Comparison of ENCODE assay signal across 9 mouse cellular contexts in genomic region chr3:135486351-135486750, GRCm38 (mm10). TPM values are rescaled to one million over a fixed set of nuclear protein-coding genes. Genes with fewer than 3 reads are reported as not detected.
A peak's percentile ranks its signal among the peaks of the same experiment; 100 is the strongest.
DNase-seq lines count a peak whose midpoint lies in the region; ATAC-seq lines count a peak whose summit lies in the region.
"Had no signal": no experiment of that assay in that cellular context is flagged by ENCODE, and none has a peak within 500 bp of the region (broad histone marks: within the 10 kb centered on the region; RNA-seq: fewer than 3 reads in every experiment).

No protein-coding gene starts in this region.

- H3K4me1 ChIP-seq in lung, embryonic 16.5 days (replicated peaks; ENCODE audit: control insufficient read depth, insufficient read depth, low read length) = peaks cover 3% of the 10 kb centered on the region; the same call in 1 of the 2 replicates
- H3K4me1 ChIP-seq in embryonic facial prominence, embryonic 14.5 days (ENCODE audit: control insufficient read depth, insufficient read depth, low read length) = no peaks in the 10 kb centered on the region; the same call in 1 of the 2 replicates
- H3K4me1 ChIP-seq in limb, embryonic 11.5 days (ENCODE audit: control insufficient read depth, insufficient read depth, low read length) = no peaks in the 10 kb centered on the region
- no peaks in the 10 kb centered on the region for H3K4me1 ChIP-seq in neural tube, embryonic 14.5 days (ENCODE audit: control insufficient read depth, insufficient read depth, low read length)

- H3K4me2 ChIP-seq in lung, embryonic 16.5 days (ENCODE audit: low read depth, low read length) = peak overlapping the region; percentile 99
- peak overlapping the region; percentile 97 for H3K4me2 ChIP-seq in embryonic facial prominence, embryonic 14.5 days (ENCODE audit: low read depth, low read length)
- H3K4me2 ChIP-seq in limb, embryonic 11.5 days (ENCODE audit: low read depth, severe bottlenecking) = peak overlapping the region; percentile 97; the same call in 1 of the 2 replicates
- peak overlapping the region; percentile 91 for H3K4me2 ChIP-seq in neural tube, embryonic 14.5 days (ENCODE audit: low read depth, low read length)

- peak overlapping the region; percentile 74; the same call in 1 of the 2 replicates for H3K9ac ChIP-seq in lung, embryonic 16.5 days (ENCODE audit: low read length)
- H3K9ac ChIP-seq in embryonic facial prominence, embryonic 14.5 days (ENCODE audit: low read depth, low read length) = peak overlapping the region; percentile 62; the same call in 1 of the 2 replicates
- H3K9ac ChIP-seq in limb, embryonic 11.5 days (ENCODE audit: low read length) = no peak overlapping the region
- no peak overlapping the region for H3K9ac ChIP-seq in neural tube, embryonic 14.5 days (replicated peaks; ENCODE audit: low read depth, low read length)

- 64% methylated on average over 5 of the region's 5 CpGs for WGBS in lung, embryonic 16.5 days
- 81% methylated on average over 5 of the region's 5 CpGs for WGBS in embryonic facial prominence, embryonic 14.5 days
- 87% methylated on average over 5 of the region's 5 CpGs for WGBS in limb, embryonic 11.5 days
- 82% methylated on average over 5 of the region's 5 CpGs for WGBS in neural tube, embryonic 14.5 days

- no peak for ATAC-seq in lung, embryonic 16.5 days (ENCODE audit: low read depth)
- ATAC-seq in embryonic facial prominence, embryonic 14.5 days (ENCODE audit: low read depth) = no peak
- ATAC-seq in limb, embryonic 11.5 days (ENCODE audit: insufficient number of reproducible peaks, low FRiP score, low TSS enrichment, low read depth) = no peak
- no peak for ATAC-seq in neural tube, embryonic 14.5 days (ENCODE audit: low read depth)

- H3K36me3 ChIP-seq in lung, embryonic 16.5 days (ENCODE audit: control insufficient read depth, insufficient read depth, low read length) = no peaks in the 10 kb centered on the region
- H3K36me3 ChIP-seq in embryonic facial prominence, embryonic 14.5 days (ENCODE audit: control insufficient read depth, insufficient read depth, low read length) = no peaks in the 10 kb centered on the region
- H3K36me3 ChIP-seq in limb, embryonic 11.5 days (ENCODE audit: control insufficient read depth, insufficient read depth, low read length) = no peaks in the 10 kb centered on the region
- H3K36me3 ChIP-seq in neural tube, embryonic 14.5 days (ENCODE audit: control insufficient read depth, insufficient read depth, low read length) = no peaks in the 10 kb centered on the region

- no peak overlapping the region for H3K27ac ChIP-seq in lung, embryonic 16.5 days (ENCODE audit: low read length)
- H3K27ac ChIP-seq in embryonic facial prominence, embryonic 14.5 days (replicated peaks; ENCODE audit: low read depth, low read length) = no peak overlapping the region
- no peak overlapping the region for H3K27ac ChIP-seq in limb, embryonic 11.5 days (replicated peaks; ENCODE audit: low read depth, low read length)
- no peak overlapping the region for H3K27ac ChIP-seq in neural tube, embryonic 14.5 days (ENCODE audit: low read depth, low read length)

- peak overlapping the region; percentile 65 for H3K4me3 ChIP-seq in lung, embryonic 16.5 days (ENCODE audit: low read length)
- H3K4me3 ChIP-seq in embryonic facial prominence, embryonic 14.5 days (ENCODE audit: low read depth, low read length) = 0 out of 2 replicates have a peak overlapping the region, but pooled peaks have one; percentile 57
- no peak overlapping the region for H3K4me3 ChIP-seq in limb, embryonic 11.5 days (ENCODE audit: low read depth, low read length)
- H3K4me3 ChIP-seq in neural tube, embryonic 14.5 days (ENCODE audit: low read depth, low read length) = no peak overlapping the region

- DNase-seq in lung, adult 18-20 months = no peak
- DNase-seq in embryonic facial prominence, embryonic 14.5 days (ENCODE audit: low spot score) = no peak
- no peak for DNase-seq in limb, embryonic 11.5 days (ENCODE audit: low spot score)
- DNase-seq in layer of hippocampus, adult 18-20 months (ENCODE audit: low spot score in 2 of 2) = no peak
- no peak for DNase-seq in right cerebral cortex, postnatal 14 days
- no peak for DNase-seq in left cerebral cortex, postnatal 4 days
- DNase-seq: kidney, postnatal 4 days had no signal

- no peaks in the 10 kb centered on the region for H3K27me3 ChIP-seq in lung, embryonic 16.5 days (ENCODE audit: control insufficient read depth, insufficient read depth, low read depth, low read length)
- no peaks in the 10 kb centered on the region for H3K27me3 ChIP-seq in embryonic facial prominence, embryonic 14.5 days (replicated peaks; ENCODE audit: control insufficient read depth, insufficient read depth, low read length)
- H3K27me3 ChIP-seq in limb, embryonic 11.5 days (ENCODE audit: control insufficient read depth, insufficient read depth, low read length) = no peaks in the 10 kb centered on the region
- no peaks in the 10 kb centered on the region for H3K27me3 ChIP-seq in neural tube, embryonic 14.5 days (ENCODE audit: control insufficient read depth, insufficient read depth, low read length)

- H3K9me3 ChIP-seq in lung, embryonic 16.5 days (ENCODE audit: control insufficient read depth, low read length) = no peaks in the 10 kb centered on the region
- H3K9me3 ChIP-seq in embryonic facial prominence, embryonic 14.5 days (ENCODE audit: control insufficient read depth, low read length) = no peaks in the 10 kb centered on the region
- H3K9me3 ChIP-seq in limb, embryonic 11.5 days (ENCODE audit: control insufficient read depth, low read length) = no peaks in the 10 kb centered on the region
- no peaks in the 10 kb centered on the region for H3K9me3 ChIP-seq in neural tube, embryonic 14.5 days (ENCODE audit: control insufficient read depth, low read length)

- intact Hi-C loops in left cerebral cortex, postnatal 4 days (cut with DNase I) = loop anchor here (10.0 kb wide), 1 partner anchor 1558 kb away; no protein-coding TSS in a partner anchor

RNA-seq across cellular contexts. Expression of gene Manba, which starts 0.9 kb away (rescaled TPM):
- polyA plus RNA-seq in lung, embryonic 16.5 days (2015; fragmentation: Nextera tagmentation; extraction: Ambion mirVana) = 11.2 and 11.8 TPM in 2 replicates
- polyA plus RNA-seq in embryonic facial prominence, embryonic 14.5 days (2014; fragmentation: Nextera tagmentation; extraction: Ambion mirVana) = 7.9 and 8.1 TPM in 2 replicates
- 4.1 and 4.7 TPM in 2 replicates for polyA plus RNA-seq in limb, embryonic 11.5 days (2014; fragmentation: Nextera tagmentation; extraction: Ambion mirVana)
- polyA plus RNA-seq in neural tube, embryonic 14.5 days (2014; fragmentation: Nextera tagmentation; extraction: Ambion mirVana) = 6.5 and 7.9 TPM in 2 replicates
- total RNA-seq in layer of hippocampus, adult 18-20 months (2021) = 1 to 10 TPM; 8.5 TPM
- 1 to 10 TPM; 4.9 to 5.6 TPM for total RNA-seq in left cerebral cortex, postnatal 4 days (2021)

RNA-seq across cellular contexts. Expression of gene Ube2d3, which starts 48.4 kb away (rescaled TPM):
- 485 and 516 TPM in 2 replicates for polyA plus RNA-seq in lung, embryonic 16.5 days (2015; fragmentation: Nextera tagmentation; extraction: Ambion mirVana)
- 506 and 518 TPM in 2 replicates for polyA plus RNA-seq in embryonic facial prominence, embryonic 14.5 days (2014; fragmentation: Nextera tagmentation; extraction: Ambion mirVana)
- 616 and 639 TPM in 2 replicates for polyA plus RNA-seq in limb, embryonic 11.5 days (2014; fragmentation: Nextera tagmentation; extraction: Ambion mirVana)
- 379 and 446 TPM in 2 replicates for polyA plus RNA-seq in neural tube, embryonic 14.5 days (2014; fragmentation: Nextera tagmentation; extraction: Ambion mirVana)
- total RNA-seq in layer of hippocampus, adult 18-20 months (2021) = 100 to 1,000 TPM; 233 to 238 TPM
- total RNA-seq in left cerebral cortex, postnatal 4 days (2021) = 100 to 1,000 TPM; 250 to 270 TPM

Comparison
In these comparisons a context has a peak if more than half of its experiments do, and no peak if none do; other contexts are left out.
1. H3K4me3 ChIP-seq: peak in lung, embryonic 16.5 days (single experiment) and embryonic facial prominence, embryonic 14.5 days (single experiment); none in limb, embryonic 11.5 days (single experiment) and neural tube, embryonic 14.5 days (single experiment).
2. H3K9ac ChIP-seq: peak in lung, embryonic 16.5 days (single experiment) and embryonic facial prominence, embryonic 14.5 days (single experiment); none in limb, embryonic 11.5 days (single experiment) and neural tube, embryonic 14.5 days (single experiment).
3. Peak in every context shown above with its lines, with median percentiles within 50 percentile points of each other: H3K4me2 ChIP-seq.